Mouse (Mus musculus): ENCODE measurements at regions not wholly inside any gene's neighbourhood (a gene's known extent, or its start where the extent isn't known, plus 50 kb on each side); places are given as distances from the start of the nearest gene placed in this dataset.

DNA sequence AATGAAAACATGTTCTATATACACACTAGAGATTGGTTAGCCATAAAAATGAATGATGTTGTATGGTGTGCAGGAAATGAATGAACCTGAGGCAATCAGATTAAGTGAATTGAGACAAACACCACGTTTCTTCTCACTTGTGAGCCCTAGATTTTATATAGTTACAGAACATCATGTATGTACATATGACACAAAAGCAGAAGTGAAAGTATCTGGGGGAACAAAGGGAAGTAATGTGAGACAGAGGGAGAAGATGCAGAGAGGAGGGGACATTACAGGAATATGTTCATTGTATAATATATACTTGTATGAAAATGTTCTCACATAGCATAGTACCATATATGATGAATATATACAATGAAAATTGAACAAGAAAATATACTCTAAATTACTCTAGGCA, 121.1 kb upstream of the Map3k1 start:
- Histone ChIP-seq H3K4me3 (ENCODE audit: low read depth, low read length) (no peak overlapping the region), H3K27ac (ENCODE audit: low read depth, low read length) (no peak overlapping the region), H3K9me3 (ENCODE audit: control insufficient read depth, low read length) (no peaks in the 10 kb centered on the region), H3K27me3 (ENCODE audit: control insufficient read depth, insufficient read depth, low read length) (no peaks in the 10 kb centered on the region), H3K9ac (ENCODE audit: low read length) (no peak overlapping the region), H3K4me2 (ENCODE audit: low read depth, low read length, severe bottlenecking) (no peak overlapping the region), H3K36me3 (ENCODE audit: control insufficient read depth, insufficient read depth, low read length) (no peaks in the 10 kb centered on the region), H3K4me1 (replicated peaks; ENCODE audit: control insufficient read depth, insufficient read depth, low read length) (no peaks in the 10 kb centered on the region)
- DNase-seq (ENCODE audit: low spot score), result no peak
- 93% methylated on average over 1 of the region's 1 CpGs for WGBS
- ATAC-seq (replicated peaks; ENCODE audit: low FRiP score), result no peak

GRCm38 (mm10) chr13:111932464-111932863, 123.7 kb upstream of the Map3k1 start:
- H3K4me1 ChIP-seq (replicated peaks; ENCODE audit: control insufficient read depth, insufficient read depth, low read length), result no peaks in the 10 kb centered on the region
- no peak overlapping the region for H3K9ac ChIP-seq (ENCODE audit: low read length)
- no peak for ATAC-seq (replicated peaks; ENCODE audit: low FRiP score)
- H3K9me3 ChIP-seq (ENCODE audit: control insufficient read depth, low read length), result no peaks in the 10 kb centered on the region
- no peak overlapping the region for H3K4me2 ChIP-seq (ENCODE audit: low read depth, low read length, severe bottlenecking)
- no peaks in the 10 kb centered on the region for H3K36me3 ChIP-seq (ENCODE audit: control insufficient read depth, insufficient read depth, low read length)
- no peak for DNase-seq (ENCODE audit: low spot score)
- H3K27me3 ChIP-seq (ENCODE audit: control insufficient read depth, insufficient read depth, low read length), result no peaks in the 10 kb centered on the region
- no peak overlapping the region for H3K4me3 ChIP-seq (ENCODE audit: low read depth, low read length)
- no peak overlapping the region for H3K27ac ChIP-seq (ENCODE audit: low read depth, low read length)
- WGBS, result 89% methylated on average over 3 of the region's 3 CpGs

DNA sequence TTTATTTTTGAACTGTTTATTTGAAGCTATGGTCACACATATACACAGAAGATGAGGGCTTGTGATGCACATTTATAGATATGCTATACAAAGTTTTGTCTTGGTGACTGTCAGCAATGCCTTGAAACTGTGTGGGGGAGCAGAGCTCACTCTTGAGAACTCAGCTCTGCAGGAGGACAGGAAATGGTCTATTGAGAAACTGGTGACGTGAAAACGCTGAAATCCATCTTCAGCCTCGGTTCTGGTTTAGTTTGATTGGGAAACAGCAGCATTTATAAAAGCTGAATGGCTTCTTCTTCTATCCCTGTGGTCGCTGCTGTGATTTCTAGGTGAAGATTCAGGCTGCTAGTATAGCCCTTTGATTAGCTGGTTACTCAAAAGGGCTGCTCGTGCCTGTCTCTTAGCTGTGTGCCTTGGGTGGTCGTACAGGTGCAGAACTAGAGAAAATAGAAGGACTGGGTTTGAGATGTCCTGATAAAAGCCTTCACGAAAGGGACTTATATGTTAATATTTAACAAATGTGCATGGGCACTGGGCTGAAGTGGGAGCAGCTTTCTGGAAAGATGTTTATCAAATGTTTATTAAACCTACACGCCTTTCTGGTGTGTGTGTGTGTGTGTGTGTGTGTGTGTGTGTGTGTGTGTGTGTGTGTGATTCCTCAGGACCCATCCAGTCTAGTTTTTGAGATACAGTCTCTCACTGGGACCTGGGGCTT, 124.9 kb upstream of the Map3k1 start:
- no peak overlapping the region for H3K4me3 ChIP-seq (ENCODE audit: low read depth, low read length)
- no peaks in the 10 kb centered on the region for H3K27me3 ChIP-seq (ENCODE audit: control insufficient read depth, insufficient read depth, low read length)
- no peak overlapping the region for H3K9ac ChIP-seq (ENCODE audit: low read length)
- no peaks in the 10 kb centered on the region for H3K4me1 ChIP-seq (replicated peaks; ENCODE audit: control insufficient read depth, insufficient read depth, low read length)
- 84% methylated on average over 8 of the region's 8 CpGs for WGBS
- no peak for DNase-seq (ENCODE audit: low spot score)
- H3K36me3 ChIP-seq (ENCODE audit: control insufficient read depth, insufficient read depth, low read length), result no peaks in the 10 kb centered on the region
- H3K9me3 ChIP-seq (ENCODE audit: control insufficient read depth, low read length), result no peaks in the 10 kb centered on the region
- H3K4me2 ChIP-seq (ENCODE audit: low read depth, low read length, severe bottlenecking), result no peak overlapping the region
- no peak overlapping the region for H3K27ac ChIP-seq (ENCODE audit: low read depth, low read length)
- no peak for ATAC-seq (replicated peaks; ENCODE audit: low FRiP score)

DNA sequence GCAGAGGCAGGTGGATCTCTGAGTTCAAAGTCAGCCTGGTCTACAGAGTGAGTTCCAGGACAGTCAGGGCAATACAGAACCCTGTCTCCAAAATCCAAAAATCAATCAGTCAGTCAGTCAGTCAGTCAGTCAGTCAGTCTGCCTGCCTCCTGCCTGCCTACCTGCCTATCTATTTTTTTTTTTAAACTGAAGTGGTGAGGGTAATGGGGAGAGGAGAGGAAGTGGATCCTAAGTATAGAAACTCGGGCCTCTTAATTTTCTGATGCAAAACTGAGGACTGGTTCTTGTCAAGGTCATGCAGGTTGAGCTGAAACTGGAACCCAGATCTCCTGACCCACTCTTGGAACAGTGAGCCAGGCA, 126.9 kb upstream of the Map3k1 start:
- no peaks in the 10 kb centered on the region for H3K27me3 ChIP-seq (ENCODE audit: control insufficient read depth, insufficient read depth, low read length)
- no peak for DNase-seq (ENCODE audit: low spot score)
- H3K9ac ChIP-seq (ENCODE audit: low read length), result no peak overlapping the region
- no peaks in the 10 kb centered on the region for H3K4me1 ChIP-seq (replicated peaks; ENCODE audit: control insufficient read depth, insufficient read depth, low read length)
- H3K36me3 ChIP-seq (ENCODE audit: control insufficient read depth, insufficient read depth, low read length), result no peaks in the 10 kb centered on the region
- ATAC-seq (replicated peaks; ENCODE audit: low FRiP score), result no peak
- H3K9me3 ChIP-seq (ENCODE audit: control insufficient read depth, low read length), result no peaks in the 10 kb centered on the region
- WGBS, result 75% methylated on average over 1 of the region's 1 CpGs
- H3K27ac ChIP-seq (ENCODE audit: low read depth, low read length), result no peak overlapping the region
- no peak overlapping the region for H3K4me2 ChIP-seq (ENCODE audit: low read depth, low read length, severe bottlenecking)
- no peak overlapping the region for H3K4me3 ChIP-seq (ENCODE audit: low read depth, low read length)

DNA sequence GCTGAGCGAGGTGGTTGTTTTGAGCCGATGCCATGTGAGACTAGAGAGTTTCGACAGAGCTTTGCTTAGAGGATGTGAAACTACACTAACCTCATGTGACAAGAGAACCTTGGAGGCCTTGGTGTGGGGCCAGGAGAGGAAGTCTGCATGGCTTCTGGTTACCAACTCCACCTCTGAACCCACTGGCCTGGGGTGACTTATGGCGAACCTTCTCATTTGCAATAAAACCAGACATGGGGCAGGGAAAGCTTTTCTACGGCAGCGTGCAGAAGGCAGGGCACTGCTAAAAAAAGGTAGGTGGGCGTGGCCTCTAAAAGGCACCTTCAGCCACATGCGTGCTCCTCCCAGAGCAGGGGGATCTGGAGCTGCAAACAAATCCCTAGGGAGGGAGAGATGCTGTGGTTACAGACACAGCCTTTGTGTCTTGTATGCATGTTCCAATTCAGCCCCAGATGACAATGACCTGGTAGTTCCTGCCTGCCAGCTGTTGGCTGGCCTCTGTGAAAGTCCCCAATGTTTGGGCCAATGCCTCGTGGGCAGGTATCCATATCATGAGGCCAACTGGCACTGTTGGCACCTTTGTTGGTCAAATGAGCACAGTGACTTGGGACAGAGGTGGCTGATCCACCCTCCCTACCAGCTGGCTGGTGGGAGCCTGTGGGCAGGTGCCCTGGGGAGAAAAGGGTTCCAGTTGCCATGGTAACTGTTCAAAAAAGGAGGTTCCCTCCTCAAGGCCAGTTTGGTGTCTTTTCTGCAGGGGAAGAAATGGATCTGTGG, 127.5 kb upstream of the Map3k1 start:
- DNase-seq (ENCODE audit: low spot score), result no peak
- WGBS, result 68% methylated on average over 9 of the region's 9 CpGs
- no peak overlapping the region for H3K27ac ChIP-seq (ENCODE audit: low read depth, low read length)
- no peaks in the 10 kb centered on the region for H3K27me3 ChIP-seq (ENCODE audit: control insufficient read depth, insufficient read depth, low read length)
- H3K9me3 ChIP-seq (ENCODE audit: control insufficient read depth, low read length), result no peaks in the 10 kb centered on the region
- H3K9ac ChIP-seq (ENCODE audit: low read length), result no peak overlapping the region
- no peaks in the 10 kb centered on the region for H3K4me1 ChIP-seq (replicated peaks; ENCODE audit: control insufficient read depth, insufficient read depth, low read length)
- no peak overlapping the region for H3K4me3 ChIP-seq (ENCODE audit: low read depth, low read length)
- ATAC-seq (replicated peaks; ENCODE audit: low FRiP score), result no peak
- H3K4me2 ChIP-seq (ENCODE audit: low read depth, low read length, severe bottlenecking), result no peak overlapping the region
- no peaks in the 10 kb centered on the region for H3K36me3 ChIP-seq (ENCODE audit: control insufficient read depth, insufficient read depth, low read length)

DNA sequence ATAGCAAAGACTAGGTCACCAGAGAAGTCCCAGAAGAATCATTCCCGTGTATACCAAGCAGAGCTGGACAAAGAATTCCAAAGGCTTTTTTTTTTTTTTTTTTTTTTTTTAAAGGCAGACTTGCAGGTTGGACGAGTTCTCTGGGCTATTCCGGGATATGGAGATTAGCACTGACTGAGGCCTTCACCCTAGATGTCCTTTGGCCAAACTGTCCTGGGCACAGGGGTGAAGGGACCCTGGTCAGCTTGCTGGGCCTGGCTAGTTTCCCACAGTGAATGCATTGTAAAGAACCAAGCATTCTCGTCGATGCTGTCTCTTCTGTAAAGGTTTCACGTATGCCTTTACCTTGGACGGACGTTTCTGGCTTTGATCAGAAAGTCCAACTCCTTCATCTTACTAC, 128.2 kb upstream of the Map3k1 start:
- WGBS, result 73% methylated on average over 8 of the region's 8 CpGs
- Histone ChIP-seq H3K9me3 (ENCODE audit: control insufficient read depth, low read length) (no peaks in the 10 kb centered on the region), H3K4me2 (ENCODE audit: low read depth, low read length, severe bottlenecking) (no peak overlapping the region), H3K27me3 (ENCODE audit: control insufficient read depth, insufficient read depth, low read length) (no peaks in the 10 kb centered on the region), H3K27ac (ENCODE audit: low read depth, low read length) (no peak overlapping the region), H3K4me1 (replicated peaks; ENCODE audit: control insufficient read depth, insufficient read depth, low read length) (no peaks in the 10 kb centered on the region), H3K9ac (ENCODE audit: low read length) (no peak overlapping the region), H3K36me3 (ENCODE audit: control insufficient read depth, insufficient read depth, low read length) (no peaks in the 10 kb centered on the region), H3K4me3 (ENCODE audit: low read depth, low read length) (no peak overlapping the region)
- DNase-seq (ENCODE audit: low spot score), result no peak
- ATAC-seq (replicated peaks; ENCODE audit: low FRiP score), result no peak

DNA sequence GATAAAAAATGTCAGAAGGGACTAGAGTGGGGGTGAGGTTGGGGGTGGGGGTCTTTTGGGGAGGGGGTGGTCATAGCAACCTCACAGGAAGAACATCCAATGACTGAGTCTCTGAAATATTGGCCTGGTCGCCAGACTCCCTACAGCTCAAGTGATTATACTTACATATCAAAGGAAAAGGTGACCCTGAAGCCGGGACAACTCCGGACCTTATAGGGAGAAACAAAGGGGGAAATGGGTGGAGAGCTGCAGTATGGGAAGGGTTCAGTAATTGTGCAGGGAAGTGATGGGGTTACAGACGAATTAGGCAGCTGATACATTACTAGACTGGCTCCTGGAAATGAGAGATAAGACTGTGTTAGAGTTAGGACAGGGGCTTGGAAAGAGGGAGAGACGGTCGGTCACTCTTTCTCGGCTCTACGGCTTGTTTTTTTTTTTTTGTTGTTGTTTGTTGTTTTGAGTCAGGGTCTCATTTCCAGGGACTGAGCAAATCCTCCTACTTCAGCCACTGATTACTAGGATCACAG, 130.2 kb upstream of the Map3k1 start:
- WGBS, result 76% methylated on average over 8 of the region's 8 CpGs
- no peak for ATAC-seq (replicated peaks; ENCODE audit: low FRiP score)
- no peak overlapping the region for H3K4me3 ChIP-seq (ENCODE audit: low read depth, low read length)
- peaks cover 2% of the 10 kb centered on the region for H3K4me1 ChIP-seq (replicated peaks; ENCODE audit: control insufficient read depth, insufficient read depth, low read length)
- DNase-seq (ENCODE audit: low spot score), result no peak
- H3K27me3 ChIP-seq (ENCODE audit: control insufficient read depth, insufficient read depth, low read length), result no peaks in the 10 kb centered on the region
- H3K4me2 ChIP-seq (ENCODE audit: low read depth, low read length, severe bottlenecking), result no peak overlapping the region
- H3K27ac ChIP-seq (ENCODE audit: low read depth, low read length), result no peak overlapping the region
- no peak overlapping the region for H3K9ac ChIP-seq (ENCODE audit: low read length)
- H3K9me3 ChIP-seq (ENCODE audit: control insufficient read depth, low read length), result no peaks in the 10 kb centered on the region
- no peaks in the 10 kb centered on the region for H3K36me3 ChIP-seq (ENCODE audit: control insufficient read depth, insufficient read depth, low read length)

- Histone ChIP-seq H3K9me3 (ENCODE audit: control insufficient read depth, low read length) (no peaks in the 10 kb centered on the region), H3K9ac (ENCODE audit: low read length) (no peak overlapping the region), H3K4me3 (ENCODE audit: low read depth, low read length) (no peak overlapping the region), H3K4me2 (ENCODE audit: low read depth, low read length, severe bottlenecking) (no peak overlapping the region), H3K27ac (ENCODE audit: low read depth, low read length) (no peak overlapping the region), H3K27me3 (ENCODE audit: control insufficient read depth, insufficient read depth, low read length) (no peaks in the 10 kb centered on the region), H3K4me1 (replicated peaks; ENCODE audit: control insufficient read depth, insufficient read depth, low read length) (peaks cover 4% of the 10 kb centered on the region), H3K36me3 (ENCODE audit: control insufficient read depth, insufficient read depth, low read length) (no peaks in the 10 kb centered on the region)
- DNase-seq (ENCODE audit: low spot score) (no peak), ATAC-seq (replicated peaks; ENCODE audit: low FRiP score) (no peak)
- 81% methylated on average over 6 of the region's 6 CpGs for WGBS
Observed at GRCm38 (mm10) chr13:111939534-111940115, 130.8 kb upstream of the Map3k1 start.
